Mouse (Mus musculus): Measurements from ENCODE around the gene Tnnt1.

- TF ChIP-seq CTCF (IDR thresholded peaks at IDR 0.05; ENCODE audit: insufficient read depth, low read length) (no peak), POLR2A (IDR thresholded peaks at IDR 0.05; ENCODE audit: borderline replicate concordance, extremely low read depth, low read depth, low read length) (no peak)
Observed at GRCm38 (mm10) chr7:4521231-4522003, 5.2 kb upstream of the Tnnt1 start.

Measured in lung, adult 2 months (tissue).